Comparison of ENCODE assay signal across 8 mouse cellular contexts in genomic region chr11:54437310-54437822, GRCm38 (mm10). TPM values are rescaled to one million over a fixed set of nuclear protein-coding genes. Genes with fewer than 3 reads are reported as not detected.
DNase-seq lines count a peak whose midpoint lies in the region; ATAC-seq lines count a peak whose summit lies in the region.

No protein-coding gene starts in this region.

- no peak for DNase-seq in heart, postnatal 25 days (ENCODE audit: low spot score)
- peak; percentile 47 for DNase-seq in NIH3T3 (ENCODE audit: low read depth)
- DNase-seq in adrenal gland, postnatal 36 days = no peak
- no peak for DNase-seq in urinary bladder, adult 2 months (ENCODE audit: low spot score)
- no peak for DNase-seq in testis, postnatal 10 days (ENCODE audit: low spot score)

- H3K27me3 ChIP-seq in heart, embryonic 11.5 days (ENCODE audit: control insufficient read depth, insufficient read depth, low read length) = no peaks in the 10 kb centered on the region
- no peaks in the 10 kb centered on the region for H3K27me3 ChIP-seq in hindbrain, embryonic 12.5 days

- WGBS in heart, embryonic 11.5 days (ENCODE audit: insufficient replicate concordance) = 54% methylated on average over 8 of the region's 8 CpGs
- WGBS in hindbrain, embryonic 12.5 days = 64% methylated on average over 8 of the region's 8 CpGs
- 1% methylated on average over 7 of the region's 8 CpGs for WGBS in macrophage (ENCODE audit: missing documents)

- no peaks in the 10 kb centered on the region for H3K4me1 ChIP-seq in heart, embryonic 11.5 days (ENCODE audit: control insufficient read depth, insufficient read depth, low read length)
- H3K4me1 ChIP-seq in hindbrain, embryonic 12.5 days = peaks cover 15% of the 10 kb centered on the region

- 0 out of 2 replicates have a peak overlapping the region, but pooled peaks have one; percentile 10 for H3K27ac ChIP-seq in heart, embryonic 11.5 days (ENCODE audit: low read depth, low read length)
- H3K27ac ChIP-seq in hindbrain, embryonic 12.5 days = peak overlapping the region; percentile 13; the same call in 1 of the 2 replicates
- peak overlapping the region; percentile 73 for H3K27ac ChIP-seq in macrophage

- H3K9ac ChIP-seq in heart, embryonic 11.5 days (ENCODE audit: low read depth, low read length) = peak overlapping the region; percentile 74
- H3K9ac ChIP-seq in hindbrain, embryonic 12.5 days = no peak overlapping the region

- intact Hi-C loops in heart, postnatal 25 days (cut with DNase I) = loop anchor here (5.0 kb wide), 1 partner anchor 85 kb away; the partner anchor contains the start of gene Rapgef6

- peak overlapping the region; percentile 96 for H3K4me3 ChIP-seq in heart, embryonic 11.5 days (ENCODE audit: low read depth, low read length)
- H3K4me3 ChIP-seq in hindbrain, embryonic 12.5 days = peak overlapping the region; percentile 62
- H3K4me3 ChIP-seq in macrophage (ENCODE audit: inconsistent target) = peak overlapping the region; percentile 38

- peaks cover 40% of the 10 kb centered on the region for H3K79me2 ChIP-seq in macrophage (ENCODE audit: inconsistent target)

- H3K9me3 ChIP-seq in heart, embryonic 11.5 days (replicated peaks; ENCODE audit: control insufficient read depth, low read length) = no peaks in the 10 kb centered on the region
- no peaks in the 10 kb centered on the region for H3K9me3 ChIP-seq in hindbrain, embryonic 12.5 days (replicated peaks)

- H3K4me2 ChIP-seq in heart, embryonic 11.5 days = peak overlapping the region; percentile 78
- H3K4me2 ChIP-seq in hindbrain, embryonic 12.5 days (replicated peaks) = peak overlapping the region; percentile 70

- ATAC-seq in heart, embryonic 11.5 days (replicated peaks; ENCODE audit: insufficient number of reproducible peaks, low FRiP score, low TSS enrichment) = no peak
- ATAC-seq in hindbrain, embryonic 12.5 days (ENCODE audit: low FRiP score) = no peak

- no peaks in the 10 kb centered on the region for H3K36me3 ChIP-seq in heart, embryonic 11.5 days (ENCODE audit: control insufficient read depth, insufficient read depth, low read length)
- no peaks in the 10 kb centered on the region for H3K36me3 ChIP-seq in hindbrain, embryonic 12.5 days
- no peaks in the 10 kb centered on the region for H3K36me3 ChIP-seq in macrophage (ENCODE audit: inconsistent target)

RNA-seq across cellular contexts. Expression of gene Fnip1, which starts 0.6 kb away (rescaled TPM):
- polyA plus RNA-seq in heart, embryonic 11.5 days (2014; fragmentation: Nextera tagmentation; extraction: Ambion mirVana) = 9.9 and 10.6 TPM in 2 replicates
- total RNA-seq in heart, postnatal 25 days (2021) = 10 to 100 TPM; 33.0 to 37.8 TPM
- polyA plus RNA-seq in hindbrain, embryonic 12.5 days (2016; fragmentation: Nextera tagmentation; extraction: Ambion mirVana) = 12.1 and 13.2 TPM in 2 replicates
- total RNA-seq in macrophage (2018; cell fraction: chromatin; rRNA removed) = 100 to 1,000 TPM in 25 of 26 experiments, 10 to 100 TPM in 1; 86.1 to 288 (median 213) TPM
- total RNA-seq in macrophage (2018; cell fraction: cytosol; rRNA removed) = 10 to 100 TPM; 34.3 to 84.4 (median 63.4) TPM
- 100 to 1,000 TPM in 23 of 26 experiments, 10 to 100 TPM in 3; 91.1 to 256 (median 157) TPM for total RNA-seq in macrophage (2018; cell fraction: nucleus; rRNA removed)
- polyA plus RNA-seq in macrophage (2018) = 28.9 to 48.8 TPM (median 35.3 TPM) in 3 replicates
- total RNA-seq in adrenal gland, postnatal 36 days (2021) = 10 to 100 TPM; 25.5 to 31.3 TPM
- polyA plus RNA-seq in urinary bladder, adult 2 months (2012; rRNA removed) = 11.1 and 12.9 TPM in 2 replicates

Comparison
In these comparisons a context has a peak if more than half of its experiments do, and no peak if none do; other contexts are left out.
1. H3K27ac ChIP-seq: peak in every context shown above with its lines; median percentile 73 in macrophage; 13 in hindbrain, embryonic 12.5 days; 10 in heart, embryonic 11.5 days.
2. H3K4me3 ChIP-seq: peak in every context shown above with its lines; median percentile 96 in heart, embryonic 11.5 days; 62 in hindbrain, embryonic 12.5 days; 38 in macrophage.